Comparison of ENCODE assay signal across 8 mouse cellular contexts in the genomic region with DNA sequence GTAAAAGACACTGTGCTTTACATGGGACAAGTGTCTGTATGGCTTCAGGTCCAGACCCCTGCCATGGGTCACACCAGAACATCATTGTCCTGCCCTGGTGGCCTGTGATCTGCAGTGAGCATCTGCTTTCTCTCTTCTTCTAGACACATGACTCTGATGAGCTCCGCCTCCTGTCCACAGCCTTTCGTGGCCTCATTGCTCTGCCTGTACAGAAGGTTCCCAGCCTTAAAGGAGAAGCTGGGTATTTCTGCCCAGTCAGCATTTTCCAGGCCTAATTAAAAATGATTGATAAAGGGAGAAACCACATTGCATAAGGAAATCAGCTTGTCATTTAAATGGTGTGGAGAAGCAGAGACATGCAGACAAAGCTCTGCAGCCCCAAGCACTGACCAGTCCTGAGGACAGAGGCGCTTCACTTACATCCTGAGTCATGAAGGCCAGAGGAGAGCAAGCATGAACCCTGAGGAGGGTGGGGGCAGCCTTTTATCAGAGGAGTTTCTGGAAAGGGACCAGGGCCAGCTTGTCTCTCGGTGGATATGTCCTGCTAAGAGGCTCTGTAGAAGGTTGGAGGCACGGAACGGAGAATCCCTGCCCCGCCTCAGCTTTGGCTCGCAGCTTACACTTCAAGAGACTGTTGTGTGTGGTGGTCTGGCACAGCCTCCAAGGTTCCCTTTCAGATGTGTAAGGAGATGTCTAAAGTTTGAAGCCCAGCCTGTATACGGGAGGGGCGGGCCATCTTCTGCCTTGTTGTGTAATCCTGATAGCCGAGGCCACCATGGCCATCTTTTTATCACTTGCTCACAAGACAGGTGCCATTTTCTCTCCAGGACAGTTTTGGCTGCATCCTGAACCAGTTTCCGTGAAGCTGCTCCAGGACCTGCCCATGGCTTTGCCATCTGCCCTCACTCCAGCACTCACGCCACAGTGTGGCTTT.
DNase-seq lines count a peak whose midpoint lies in the region; ATAC-seq and TF ChIP-seq lines count a peak whose summit lies in the region.

No protein-coding gene starts in this region.

- H3K9me3 ChIP-seq in lung, embryonic 16.5 days (ENCODE audit: control insufficient read depth, low read length): no peaks in the 10 kb centered on the region
- no peaks in the 10 kb centered on the region for H3K9me3 ChIP-seq in liver, embryonic 16.5 days (replicated peaks; ENCODE audit: control insufficient read depth, low read length)

- intact Hi-C loops in left cerebral cortex, postnatal 14 days (cut with DNase I): no loop called here

- H3K36me3 ChIP-seq in lung, embryonic 16.5 days (ENCODE audit: control insufficient read depth, insufficient read depth, low read length): no peaks in the 10 kb centered on the region
- no peaks in the 10 kb centered on the region for H3K36me3 ChIP-seq in liver, embryonic 16.5 days (ENCODE audit: control insufficient read depth, insufficient read depth)
- H3K36me3 ChIP-seq in testis, adult 2 months (ENCODE audit: control insufficient read depth, insufficient read depth, low read length): no peaks in the 10 kb centered on the region

- no peak for DNase-seq in lung, adult 18-20 months
- DNase-seq in cerebellum, adult 11-12 months: peak; percentile 83
- DNase-seq in left cerebral cortex, postnatal 14 days (ENCODE audit: low spot score in 2 of 2): no peak
- no peak for DNase-seq in left cerebral cortex, adult 11 months (ENCODE audit: low spot score)

- no peaks in the 10 kb centered on the region for H3K27me3 ChIP-seq in lung, embryonic 16.5 days (ENCODE audit: control insufficient read depth, insufficient read depth, low read depth, low read length)
- no peaks in the 10 kb centered on the region for H3K27me3 ChIP-seq in liver, embryonic 16.5 days (ENCODE audit: control insufficient read depth, insufficient read depth, low read depth, low read length)
- H3K27me3 ChIP-seq in testis, adult 2 months (ENCODE audit: control insufficient read depth, insufficient read depth, low read length): no peaks in the 10 kb centered on the region

- WGBS in lung, embryonic 16.5 days: 45% methylated on average over 13 of the region's 13 CpGs
- 39% methylated on average over 13 of the region's 13 CpGs for WGBS in liver, embryonic 16.5 days (ENCODE audit: insufficient replicate concordance)

- H3K9ac ChIP-seq in lung, embryonic 16.5 days (ENCODE audit: low read length): no peak overlapping the region
- no peak overlapping the region for H3K9ac ChIP-seq in liver, embryonic 16.5 days (ENCODE audit: low read depth, low read length)

- H3K27ac ChIP-seq in lung, embryonic 16.5 days (ENCODE audit: low read length): no peak overlapping the region
- H3K27ac ChIP-seq in liver, embryonic 16.5 days (ENCODE audit: low read length): no peak overlapping the region
- peak overlapping the region; percentile 64 for H3K27ac ChIP-seq in testis, adult 2 months (ENCODE audit: control insufficient read depth, insufficient read depth, low read depth, low read length)

- no peak for TF ChIP-seq POLR2A in testis, adult 2 months (IDR thresholded peaks at IDR 0.05; ENCODE audit: control insufficient read depth, low read depth, low read length)

- H3K4me3 ChIP-seq in lung, embryonic 16.5 days (ENCODE audit: low read length): no peak overlapping the region
- no peak overlapping the region for H3K4me3 ChIP-seq in liver, embryonic 16.5 days (ENCODE audit: low read depth, low read length)
- no peak overlapping the region for H3K4me3 ChIP-seq in testis, adult 2 months (ENCODE audit: control insufficient read depth, low read depth, low read length)

- ATAC-seq in lung, embryonic 16.5 days (ENCODE audit: low read depth): peak; percentile 68; the same call in 1 of the 2 replicates
- peak; percentile 63 for ATAC-seq in granulocyte monocyte progenitor cell, adult 5-6 weeks (replicated peaks; ENCODE audit: poor library complexity, severe bottlenecking)
- ATAC-seq in liver, embryonic 16.5 days (ENCODE audit: low read depth): peak; percentile 56

- no peak for TF ChIP-seq CTCF in testis, adult 2 months (IDR thresholded peaks at IDR 0.05; ENCODE audit: control insufficient read depth, insufficient read depth, insufficient replicate concordance, low read depth, low read length)

- H3K4me2 ChIP-seq in lung, embryonic 16.5 days (ENCODE audit: low read depth, low read length): no peak overlapping the region
- H3K4me2 ChIP-seq in liver, embryonic 16.5 days (ENCODE audit: low read depth, low read length): peak overlapping the region; percentile 7; the same call in 1 of the 2 replicates

- H3K4me1 ChIP-seq in lung, embryonic 16.5 days (replicated peaks; ENCODE audit: control insufficient read depth, insufficient read depth, low read length): peaks cover 22% of the 10 kb centered on the region; the same call in 1 of the 2 replicates
- H3K4me1 ChIP-seq in liver, embryonic 16.5 days (ENCODE audit: control insufficient read depth, low read depth, low read length): peaks cover 25% of the 10 kb centered on the region
- peaks cover 4% of the 10 kb centered on the region for H3K4me1 ChIP-seq in testis, adult 2 months (ENCODE audit: control insufficient read depth, insufficient read depth, low read length)
